Mouse (Mus musculus) intestine, embryonic 14.5 days (tissue): Measurements from ENCODE around the gene Six5. TPM values are rescaled to one million over a fixed set of nuclear protein-coding genes. Genes with fewer than 3 reads are reported as not detected.
A peak's percentile ranks its signal among the peaks of the same experiment; 100 is the strongest.

ENCODE experiments used
- ATAC-seq: fragments of 200-750 bp; cut with Nextera tagmentation; replicated peaks from 2 replicates; pipeline ENCODE4 v1.8.0; 2017; ENCODE audit warnings: low read depth, moderate number of reproducible peaks, moderate TSS enrichment, moderate library complexity; ENCODE audit not compliant: low FRiP score, low TSS enrichment
- DNase-seq: peaks from one replicate; pipeline ENCODE4 v3.0.0-alpha.2; 2018; ENCODE audit warnings: low spot score
- H3K27ac ChIP-seq: fragments of 300-500 bp; sonication (generic); 2 replicates; pipeline ENCODE4 v1.5.1; 2014; ENCODE audit warnings: low read depth, mild to moderate bottlenecking, control low read depth
- H3K27me3 ChIP-seq: fragments of 300-500 bp; sonication (generic); replicated peaks from 2 replicates; pipeline ENCODE4 v1.6.1; 2014; ENCODE audit warnings: low read length, control low read depth; ENCODE audit not compliant: control insufficient read depth, insufficient read depth
- H3K36me3 ChIP-seq: fragments of 300-500 bp; sonication (generic); 2 replicates; pipeline ENCODE4 v1.6.1; 2014; ENCODE audit warnings: low read length, control low read depth; ENCODE audit not compliant: control insufficient read depth, insufficient read depth
- H3K4me1 ChIP-seq: fragments of 300-500 bp; sonication (generic); replicated peaks from 2 replicates; pipeline ENCODE4 v1.6.1; 2014; ENCODE audit warnings: low read length, control low read depth, mixed read lengths; ENCODE audit not compliant: control insufficient read depth, insufficient read depth
- H3K4me2 ChIP-seq: fragments of 300-500 bp; sonication (generic); 2 replicates; pipeline ENCODE4 v1.6.1; 2014; ENCODE audit warnings: low read length
- H3K4me3 ChIP-seq: fragments of 300-500 bp; sonication (generic); 2 replicates; pipeline ENCODE4 v1.5.1; 2014; ENCODE audit warnings: low read depth, low read length, control low read depth, mixed read lengths
- H3K9ac ChIP-seq: fragments of 300-500 bp; sonication (generic); 2 replicates; pipeline ENCODE4 v1.6.1; 2014; ENCODE audit warnings: mild to moderate bottlenecking, low read length
- H3K9me3 ChIP-seq: fragments of 300-500 bp; sonication (generic); 2 replicates; pipeline ENCODE4 v1.6.1; 2016; ENCODE audit warnings: low read length, control low read depth; ENCODE audit not compliant: control insufficient read depth
- WGBS: fragments of 180-500 bp; shearing (Covaris S2); extraction: QIAGEN DNeasy Blood & Tissue Kit; methylation state at CpG from one replicate; pipeline ENCODE4 v1.1.7; 2014; 5-methylcytosine and 5-hydroxymethylcytosine counted together
- polyA plus RNA-seq: library from polyadenylated mRNA; unstranded; fragments of >200 nt; fragmentation: Nextera tagmentation; extraction: Ambion mirVana; gene quantifications from 2 replicates; pipeline ENCODE4 v1.2.1, GENCODE M21; 2014

Six5 gene
- polyA plus RNA-seq, 1 experiment from 2014 or later, result 15.7 TPM

DNA sequence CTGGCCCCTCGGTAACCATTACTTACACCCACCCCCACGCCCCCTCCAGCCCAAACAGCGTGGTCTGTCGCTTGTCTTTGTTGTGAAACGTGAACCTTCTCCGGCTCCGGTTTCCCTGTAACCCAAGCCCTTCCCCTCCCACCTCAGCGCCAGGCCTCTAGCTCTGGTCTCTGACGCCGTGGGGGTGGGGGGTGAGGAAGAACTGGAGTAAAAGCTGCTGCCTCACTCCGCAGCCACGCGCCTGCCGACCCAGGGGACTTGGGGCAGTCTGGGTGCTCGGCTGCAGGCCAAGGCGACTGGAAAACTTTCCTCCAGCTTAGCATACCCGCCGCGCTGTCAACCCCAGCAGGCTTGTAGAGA, 1.3 kb downstream of the Six5 start:
- ATAC-seq (0 out of 2 replicates have a peak, but pooled peaks have one; percentile 2), DNase-seq (peak; percentile 81)
- H3K9ac ChIP-seq, result peak overlapping the region; percentile 81
- H3K4me1 ChIP-seq, result peaks cover 36% of the 10 kb centered on the region
- H3K4me2 ChIP-seq, result peak overlapping the region; percentile 91
- no peaks in the 10 kb centered on the region for H3K27me3 ChIP-seq
- peaks cover 18% of the 10 kb centered on the region for H3K36me3 ChIP-seq
- peak overlapping the region; percentile 78 for H3K4me3 ChIP-seq
- WGBS, result under 1% methylated on average over 19 of the region's 19 CpGs
- peak overlapping the region; percentile 96 for H3K27ac ChIP-seq
- H3K9me3 ChIP-seq, result no peaks in the 10 kb centered on the region

- Histone ChIP-seq H3K4me1 (peaks cover 36% of the 10 kb centered on the region), H3K27ac (peak overlapping the region; percentile 96), H3K36me3 (peaks cover 17% of the 10 kb centered on the region), H3K9ac (peak overlapping the region; percentile 81), H3K4me3 (peak overlapping the region; percentile 78), H3K4me2 (peak overlapping the region; percentile 91), H3K9me3 (no peaks in the 10 kb centered on the region), H3K27me3 (no peaks in the 10 kb centered on the region)
- ATAC-seq (no peak), DNase-seq (no peak)
- 53% methylated on average over 5 of the region's 5 CpGs for WGBS
Observed at GRCm38 (mm10) chr7:19096421-19096976, 2.1 kb downstream of the Six5 start.

DNA sequence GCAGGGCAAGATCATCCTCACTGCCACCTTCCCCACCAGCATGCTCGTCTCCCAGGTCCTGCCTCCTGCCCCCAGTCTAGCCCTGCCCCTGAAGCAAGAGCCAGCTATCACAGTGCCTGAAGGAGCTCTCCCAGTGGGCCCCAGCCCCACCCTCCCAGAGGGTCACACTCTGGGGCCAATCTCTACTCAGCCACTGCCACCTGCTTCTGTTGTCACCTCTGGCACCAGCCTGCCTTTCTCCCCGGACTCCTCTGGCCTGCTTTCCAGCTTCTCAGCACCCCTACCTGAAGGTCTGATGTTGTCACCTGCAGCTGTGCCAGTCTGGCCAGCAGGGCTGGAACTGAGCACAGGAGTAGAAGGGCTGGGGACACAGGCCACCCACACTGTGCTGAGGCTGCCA, 2.8 kb downstream of the Six5 start:
- 39% methylated on average over 2 of the region's 2 CpGs for WGBS
- Histone ChIP-seq H3K27ac (no peak overlapping the region), H3K4me2 (no peak overlapping the region), H3K36me3 (peaks cover 17% of the 10 kb centered on the region), H3K27me3 (no peaks in the 10 kb centered on the region), H3K9me3 (no peaks in the 10 kb centered on the region), H3K9ac (no peak overlapping the region), H3K4me3 (no peak overlapping the region), H3K4me1 (peaks cover 30% of the 10 kb centered on the region)
- DNase-seq (no peak), ATAC-seq (no peak)

- Histone ChIP-seq H3K27me3 (no peaks in the 10 kb centered on the region), H3K4me2 (no peak overlapping the region), H3K36me3 (peaks cover 17% of the 10 kb centered on the region), H3K4me1 (peaks cover 23% of the 10 kb centered on the region), H3K4me3 (no peak overlapping the region), H3K9ac (no peak overlapping the region), H3K9me3 (no peaks in the 10 kb centered on the region), H3K27ac (no peak overlapping the region)
- DNase-seq, result no peak
- no peak for ATAC-seq
Observed at GRCm38 (mm10) chr7:19097863-19098262, 3.5 kb downstream of the Six5 start.

DNA sequence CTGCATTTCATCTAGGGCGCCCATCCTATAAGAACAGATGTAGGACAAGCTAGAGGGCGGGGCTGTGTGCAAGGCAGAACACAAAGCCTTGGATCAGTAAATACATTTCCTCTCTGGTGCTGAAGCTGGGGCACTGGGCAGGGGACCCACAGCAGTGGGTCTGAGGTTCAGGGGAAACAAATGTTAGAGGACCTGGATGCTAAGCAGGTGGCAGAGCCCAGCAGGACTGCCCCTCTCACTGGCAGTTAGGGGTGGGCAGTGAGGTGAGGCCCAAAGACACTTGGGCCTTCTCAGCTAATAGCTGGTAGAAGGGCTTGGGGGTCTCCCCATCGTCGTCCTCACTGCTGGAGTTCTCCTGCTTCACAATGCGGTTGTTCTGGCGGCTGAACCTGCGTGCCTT, 4.4 kb downstream of the Six5 start:
- no peak overlapping the region for H3K9ac ChIP-seq
- ATAC-seq, result no peak
- H3K4me2 ChIP-seq, result no peak overlapping the region
- peaks cover 17% of the 10 kb centered on the region for H3K36me3 ChIP-seq
- H3K4me1 ChIP-seq, result peaks cover 17% of the 10 kb centered on the region
- 60% methylated on average over 7 of the region's 7 CpGs for WGBS
- no peaks in the 10 kb centered on the region for H3K27me3 ChIP-seq
- no peaks in the 10 kb centered on the region for H3K9me3 ChIP-seq
- DNase-seq, result no peak
- no peak overlapping the region for H3K27ac ChIP-seq
- H3K4me3 ChIP-seq, result no peak overlapping the region

DNA sequence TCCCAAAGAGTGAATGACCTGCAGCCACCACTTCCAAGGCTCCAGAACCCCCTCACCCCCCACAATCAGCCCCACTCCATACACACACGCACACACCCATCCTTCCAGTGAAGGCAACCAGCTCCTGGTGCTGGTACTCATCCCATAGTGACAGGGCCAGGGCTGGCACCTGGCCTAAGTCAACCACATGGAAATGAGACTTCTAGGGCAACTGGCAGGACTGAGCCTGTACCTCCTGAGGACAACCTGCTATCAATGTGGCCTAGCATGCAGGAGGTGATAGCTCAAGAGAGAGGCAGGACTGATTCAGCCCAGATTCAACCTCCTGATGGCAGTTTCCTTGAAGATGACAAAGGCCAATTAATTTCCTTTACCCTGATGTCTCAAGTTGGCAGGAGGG, 5.9 kb downstream of the Six5 start:
- no peak overlapping the region for H3K4me2 ChIP-seq
- H3K27me3 ChIP-seq, result no peaks in the 10 kb centered on the region
- no peak overlapping the region for H3K9ac ChIP-seq
- no peak overlapping the region for H3K4me3 ChIP-seq
- DNase-seq (no peak), ATAC-seq (no peak)
- H3K36me3 ChIP-seq, result peaks cover 17% of the 10 kb centered on the region
- WGBS, result 74% methylated on average over 1 of the region's 1 CpGs
- no peak overlapping the region for H3K27ac ChIP-seq
- peaks cover 17% of the 10 kb centered on the region for H3K4me1 ChIP-seq
- H3K9me3 ChIP-seq, result no peaks in the 10 kb centered on the region

- H3K27me3 ChIP-seq, result no peaks in the 10 kb centered on the region
- H3K27ac ChIP-seq, result no peak overlapping the region
- H3K4me1 ChIP-seq, result no peaks in the 10 kb centered on the region
- DNase-seq (no peak), ATAC-seq (no peak)
- H3K4me3 ChIP-seq, result no peak overlapping the region
- no peak overlapping the region for H3K9ac ChIP-seq
- no peaks in the 10 kb centered on the region for H3K9me3 ChIP-seq
- H3K4me2 ChIP-seq, result no peak overlapping the region
- H3K36me3 ChIP-seq, result no peaks in the 10 kb centered on the region
Observed at GRCm38 (mm10) chr7:19103741-19104140, 9.3 kb downstream of the Six5 start.

DNA sequence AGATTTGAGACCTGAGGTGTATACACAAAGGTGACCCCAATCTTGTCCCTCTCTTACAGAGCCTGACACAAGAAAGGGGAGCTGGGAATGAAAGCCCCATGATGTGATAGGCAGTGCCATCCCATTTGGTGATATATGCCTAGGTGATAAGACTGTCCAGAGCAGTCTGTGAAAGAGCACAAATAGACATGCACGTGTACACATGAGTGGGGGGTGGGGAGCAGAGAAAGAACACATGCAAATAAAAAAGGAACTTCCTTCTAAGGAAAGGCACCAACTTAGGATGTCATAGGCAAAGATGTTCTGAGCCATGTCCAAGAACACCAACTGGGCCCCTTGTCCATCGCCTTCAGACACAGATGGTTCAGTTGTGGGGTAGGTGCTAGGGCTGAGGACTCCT, 10.1 kb downstream of the Six5 start:
- no peak for ATAC-seq
- no peak for DNase-seq

DNA sequence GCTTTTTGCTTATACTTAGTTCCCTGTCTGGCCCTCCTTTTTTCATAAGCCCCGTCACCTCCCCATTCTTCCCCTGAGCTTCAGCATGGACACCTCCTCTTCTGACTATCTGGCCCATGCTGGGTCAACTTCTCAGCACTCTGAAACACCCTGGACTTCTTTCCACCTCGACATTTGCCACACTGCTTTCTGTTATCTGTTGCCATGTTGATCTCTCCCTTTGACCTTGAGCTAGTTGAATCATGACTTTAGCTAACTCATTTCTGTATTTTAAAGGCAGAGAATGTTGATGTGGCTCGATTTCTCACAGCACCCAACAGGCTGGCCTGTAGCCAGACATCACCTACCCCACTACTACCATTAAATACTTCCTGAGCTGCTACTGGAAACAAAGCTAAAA, 13.0 kb downstream of the Six5 start:
- Histone ChIP-seq H3K27me3 (no peaks in the 10 kb centered on the region), H3K4me1 (no peaks in the 10 kb centered on the region), H3K36me3 (no peaks in the 10 kb centered on the region), H3K27ac (no peak overlapping the region), H3K4me2 (no peak overlapping the region), H3K4me3 (no peak overlapping the region), H3K9me3 (no peaks in the 10 kb centered on the region), H3K9ac (no peak overlapping the region)
- 62% methylated on average over 3 of the region's 3 CpGs for WGBS
- DNase-seq, result no peak
- no peak for ATAC-seq

More for the DNA sequence above, 10.1 kb downstream of the Six5 start:
- no peak overlapping the region for H3K27ac ChIP-seq
- WGBS, result 79% methylated on average over 2 of the region's 2 CpGs
- no peak overlapping the region for H3K4me2 ChIP-seq
- H3K4me3 ChIP-seq, result no peak overlapping the region
- H3K9me3 ChIP-seq, result no peaks in the 10 kb centered on the region
- H3K9ac ChIP-seq, result no peak overlapping the region
- H3K36me3 ChIP-seq, result no peaks in the 10 kb centered on the region
- no peaks in the 10 kb centered on the region for H3K27me3 ChIP-seq
- H3K4me1 ChIP-seq, result no peaks in the 10 kb centered on the region
